ENCODE assay signal across 8 mouse cellular contexts in the genomic region with DNA sequence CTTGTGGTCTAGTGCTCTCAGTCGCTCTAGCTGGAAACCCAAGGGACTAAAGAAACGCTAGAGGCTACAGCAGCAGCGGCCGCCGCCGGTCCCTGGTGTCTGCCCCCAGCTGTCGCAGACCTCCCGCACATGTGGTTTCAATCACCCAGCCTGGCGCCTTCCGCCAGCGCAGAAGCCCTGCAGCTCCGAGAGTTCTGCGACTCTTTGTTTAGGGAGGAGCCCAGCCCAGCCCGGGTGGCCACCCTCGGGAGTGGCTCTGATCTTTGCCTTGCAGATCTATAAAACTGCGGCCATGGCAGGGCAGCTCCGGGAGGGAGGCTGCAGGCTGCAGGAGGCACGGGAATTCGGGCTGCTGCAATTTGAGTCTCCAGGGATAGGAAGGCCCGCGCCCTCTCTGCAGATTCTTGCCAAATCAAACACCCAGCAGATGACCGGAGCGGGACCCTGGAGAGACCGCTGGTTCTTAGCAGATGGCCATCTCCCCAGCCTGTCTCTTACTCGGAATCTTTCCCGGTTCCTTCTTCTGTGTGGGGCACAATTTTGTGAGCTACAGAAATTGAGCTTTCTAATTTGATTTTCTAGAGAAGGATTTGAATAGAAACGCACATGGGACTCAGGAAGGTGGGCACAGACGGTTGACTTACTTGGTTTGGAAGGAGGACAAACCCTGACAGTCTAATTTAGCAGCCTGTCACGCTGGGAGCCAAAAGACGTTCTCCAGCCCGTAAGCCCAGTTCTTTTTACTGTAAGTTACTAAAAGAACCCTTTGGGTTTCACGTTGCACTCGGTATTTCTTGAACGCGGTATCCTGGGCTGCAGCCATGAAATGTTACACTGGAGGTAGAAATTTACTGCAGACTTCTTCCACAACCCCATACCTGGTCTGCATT. TPM values are rescaled to one million over a fixed set of nuclear protein-coding genes. Genes with fewer than 3 reads are reported as not detected.
DNase-seq lines count a peak whose midpoint lies in the region; ATAC-seq lines count a peak whose summit lies in the region.

No protein-coding gene starts in this region.

- no peaks in the 10 kb centered on the region for H3K27me3 ChIP-seq in forebrain, embryonic 14.5 days (replicated peaks; ENCODE audit: control insufficient read depth, insufficient read depth, low read length)

- ATAC-seq in forebrain, embryonic 14.5 days: peak; percentile 65

- peak; percentile 61 for DNase-seq in R1 (ENCODE audit: low read depth, low spot score)
- DNase-seq in cerebellum, adult 11 months: peak; percentile 72
- DNase-seq in forebrain, embryonic 14.5 days (ENCODE audit: low spot score): peak; percentile 67
- peak; percentile 64 to 77 for DNase-seq in heart, postnatal 36 days
- DNase-seq in large intestine, adult 2 months (ENCODE audit: low read depth, low spot score): peak; percentile 64
- DNase-seq in lung, postnatal 25 days (ENCODE audit: low spot score): peak; percentile 49
- DNase-seq in retina, embryonic 14.5 days (ENCODE audit: low spot score): peak; percentile 74
- DNase-seq in T-cell, adult 2 months (ENCODE audit: low spot score): no peak

- H3K4me1 ChIP-seq in forebrain, embryonic 14.5 days (ENCODE audit: control insufficient read depth, insufficient read depth, low read length): peaks cover 10% of the 10 kb centered on the region

- H3K27ac ChIP-seq in forebrain, embryonic 14.5 days (ENCODE audit: low read depth, low read length): peak overlapping the region; percentile 93

- intact Hi-C loops in heart, postnatal 36 days (cut with DNase I): no loop called here

- H3K36me3 ChIP-seq in forebrain, embryonic 14.5 days (ENCODE audit: control insufficient read depth, insufficient read depth, low read length): no peaks in the 10 kb centered on the region

- peak overlapping the region; percentile 68 for H3K9ac ChIP-seq in forebrain, embryonic 14.5 days (ENCODE audit: low read length)

- peak overlapping the region; percentile 62 for H3K4me2 ChIP-seq in forebrain, embryonic 14.5 days (ENCODE audit: low read length)

- 1% methylated on average over 35 of the region's 35 CpGs for WGBS in forebrain, embryonic 14.5 days
- WGBS in large intestine, adult 2 months: under 1% methylated on average over 35 of the region's 35 CpGs

- H3K4me3 ChIP-seq in forebrain, embryonic 14.5 days (ENCODE audit: low read depth, low read length): peak overlapping the region; percentile 31

- H3K9me3 ChIP-seq in forebrain, embryonic 14.5 days (replicated peaks; ENCODE audit: control insufficient read depth, low read length): no peaks in the 10 kb centered on the region

RNA-seq across cellular contexts. Expression of gene Clmp, which starts 45.2 kb away (rescaled TPM):
- 45.6 and 51.6 TPM in 2 replicates for polyA plus RNA-seq in forebrain, embryonic 14.5 days (2014; fragmentation: Nextera tagmentation; extraction: Ambion mirVana)
- 1 to 10 TPM; 4.3 to 5.2 TPM for total RNA-seq in heart, postnatal 36 days (2021)
- polyA plus RNA-seq in large intestine, adult 2 months (2012; rRNA removed): 10.6 and 20.8 TPM in 2 replicates
